Mouse (Mus musculus) WW6 (cell line): ENCODE results near the gene Def6.

Source experiments
- DNase-seq: peaks from one replicate; pipeline ENCODE4 v3.0.0-alpha.2; 2013; ENCODE audit warnings: low read depth, low spot score

Def6 gene

GRCm38 (mm10) chr17:28240846-28241245 lies 33.3 kb downstream of the Def6 start:
- DNase-seq = no peak

GRCm38 (mm10) chr17:28242296-28242695 lies 34.7 kb downstream of the Def6 start:
- no peak for DNase-seq

DNA sequence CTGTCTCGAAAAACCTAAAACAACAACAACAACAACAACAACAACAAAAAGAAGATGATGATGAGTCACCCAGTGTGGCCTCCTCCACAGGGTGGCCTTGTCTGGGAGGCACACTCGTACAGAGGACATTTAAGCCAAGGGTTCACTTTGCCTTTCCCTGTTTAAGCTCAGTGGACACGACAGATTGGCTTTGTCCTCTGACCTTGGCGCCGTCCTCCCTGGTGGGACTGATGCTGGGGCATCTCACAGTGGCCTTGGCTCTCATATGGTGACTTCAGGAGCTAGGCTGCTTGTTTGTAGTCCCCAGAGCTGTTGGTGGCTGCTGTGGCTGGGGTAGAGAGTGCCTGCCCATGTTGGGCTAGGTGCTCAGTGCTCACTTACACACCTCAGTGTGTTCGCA lies 36.6 kb downstream of the Def6 start:
- no peak for DNase-seq

DNA sequence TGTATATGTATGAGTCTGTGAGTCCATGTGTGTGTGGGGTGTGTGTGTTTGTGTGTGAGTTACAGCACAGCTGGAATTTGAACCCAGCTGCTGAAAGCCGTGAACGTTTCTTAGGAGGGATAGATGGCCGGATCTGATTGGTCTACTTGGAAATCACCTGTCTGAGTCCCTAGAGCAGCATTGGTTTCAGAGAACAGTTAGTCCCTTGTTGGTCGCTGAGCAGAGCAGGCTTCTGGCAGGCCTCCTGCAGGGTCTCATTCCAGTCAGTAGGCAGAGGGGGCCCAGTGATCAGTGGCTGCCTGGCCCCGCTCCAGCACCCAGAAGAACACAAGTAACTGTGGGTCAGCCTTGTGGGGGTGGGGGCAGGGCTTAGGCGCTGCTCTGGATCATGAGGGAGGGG lies 37.1 kb downstream of the Def6 start:
- DNase-seq = no peak

DNA sequence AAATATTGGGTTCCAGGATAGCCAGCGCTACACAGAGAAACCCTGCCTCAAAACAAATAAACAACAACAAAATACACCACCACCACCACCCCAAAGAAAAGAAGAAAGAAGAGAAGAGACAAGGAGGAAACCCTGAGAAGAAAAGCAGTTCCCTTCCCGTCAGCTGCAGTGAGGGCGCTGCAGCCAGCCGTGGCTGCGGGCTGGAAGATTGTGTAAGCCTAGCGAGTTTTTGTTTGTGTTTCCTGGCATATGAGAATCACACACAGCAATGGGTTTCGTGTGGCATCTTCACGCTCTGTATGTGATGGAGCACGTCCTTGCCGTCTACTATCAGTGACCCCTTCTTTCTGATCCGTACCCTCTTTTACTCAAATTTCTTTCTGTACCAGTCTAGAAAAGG lies 39.1 kb downstream of the Def6 start:
- no peak for DNase-seq

- no peak for DNase-seq
Observed at GRCm38 (mm10) chr17:28247613-28248012, 40.0 kb downstream of the Def6 start.

DNA sequence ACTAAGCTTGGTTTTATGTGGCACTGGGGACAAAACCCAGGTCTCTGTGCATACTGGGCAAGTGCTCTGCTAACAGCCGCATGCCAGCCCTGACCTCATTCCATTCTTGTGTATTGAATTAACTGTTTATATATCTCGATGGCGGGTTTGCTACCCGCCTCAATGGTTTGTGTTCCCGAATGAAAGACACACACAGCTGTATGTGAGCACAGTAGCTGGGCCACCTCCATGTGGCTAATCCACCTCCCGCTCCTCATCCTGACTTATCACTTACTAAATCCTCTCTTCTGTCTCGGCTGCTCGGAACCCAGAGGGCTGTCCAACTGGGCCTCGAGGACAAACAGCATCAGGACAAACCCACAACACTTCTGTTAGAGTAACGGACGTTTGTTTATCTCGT lies 41.5 kb downstream of the Def6 start:
- no peak for DNase-seq

DNA sequence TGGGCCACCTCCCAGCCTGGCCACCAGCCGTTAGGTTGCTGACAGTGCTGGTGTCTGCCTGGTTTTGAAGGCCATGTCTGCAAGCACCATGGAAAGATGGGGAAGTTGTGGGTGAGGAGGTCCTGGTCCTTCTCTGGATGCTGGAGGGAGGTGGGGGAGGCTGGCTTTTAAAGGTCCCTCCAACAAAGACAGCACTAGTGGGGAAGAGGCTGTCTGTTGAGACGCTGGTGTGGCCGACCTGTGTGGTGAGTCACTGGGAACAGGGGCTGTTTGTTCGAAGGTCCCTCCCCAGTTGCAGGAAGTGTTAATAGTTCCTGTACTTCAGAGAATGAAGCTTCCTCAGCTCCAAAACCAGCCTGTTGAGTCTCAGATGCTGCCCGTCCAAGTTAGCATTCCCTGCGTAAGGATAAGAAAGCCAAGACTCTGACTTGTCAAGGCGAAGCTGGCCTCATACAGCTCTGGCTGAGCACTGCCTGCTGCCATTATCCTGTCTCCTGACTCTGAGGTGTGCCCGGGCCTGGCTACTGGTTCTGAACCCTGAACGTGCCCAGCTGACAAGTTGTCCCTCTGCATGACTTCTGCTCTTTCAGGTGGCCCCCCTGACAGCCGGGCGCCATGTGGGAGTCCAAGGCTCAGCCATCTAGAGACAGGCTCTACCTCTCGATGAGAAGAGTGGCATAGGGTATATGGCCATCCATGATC lies 44.2 kb downstream of the Def6 start:
- DNase-seq = no peak

DNA sequence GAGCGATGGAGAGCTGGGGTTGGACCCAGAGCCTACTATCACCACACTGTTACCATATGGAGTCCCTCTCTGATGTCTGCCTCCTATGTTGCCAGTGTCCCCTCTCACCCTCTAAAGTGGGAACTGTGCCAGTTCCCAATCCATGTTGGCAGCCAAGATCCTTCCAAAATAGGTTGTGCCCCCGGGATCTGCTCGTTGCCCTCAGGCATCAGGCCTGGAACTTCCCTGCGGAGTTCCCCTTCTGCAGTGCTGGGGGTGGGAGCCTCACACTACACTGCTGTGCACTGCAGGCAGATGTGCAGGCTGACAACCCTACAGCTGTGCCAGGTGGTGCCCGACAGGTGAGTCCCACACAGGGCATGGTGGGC lies 44.7 kb downstream of the Def6 start:
- no peak for DNase-seq

- DNase-seq = no peak
Observed at GRCm38 (mm10) chr17:28253216-28253615, 45.6 kb downstream of the Def6 start.

- DNase-seq = no peak
Observed at GRCm38 (mm10) chr17:28254804-28255203, 47.2 kb downstream of the Def6 start.

GRCm38 (mm10) chr17:28255651-28256050 lies 48.1 kb downstream of the Def6 start:
- DNase-seq = no peak

- no peak for DNase-seq
Observed at GRCm38 (mm10) chr17:28256651-28257328, 49.2 kb downstream of the Def6 start.

GRCm38 (mm10) chr17:28258325-28258724 lies 50.7 kb downstream of the Def6 start:
- no peak for DNase-seq

DNA sequence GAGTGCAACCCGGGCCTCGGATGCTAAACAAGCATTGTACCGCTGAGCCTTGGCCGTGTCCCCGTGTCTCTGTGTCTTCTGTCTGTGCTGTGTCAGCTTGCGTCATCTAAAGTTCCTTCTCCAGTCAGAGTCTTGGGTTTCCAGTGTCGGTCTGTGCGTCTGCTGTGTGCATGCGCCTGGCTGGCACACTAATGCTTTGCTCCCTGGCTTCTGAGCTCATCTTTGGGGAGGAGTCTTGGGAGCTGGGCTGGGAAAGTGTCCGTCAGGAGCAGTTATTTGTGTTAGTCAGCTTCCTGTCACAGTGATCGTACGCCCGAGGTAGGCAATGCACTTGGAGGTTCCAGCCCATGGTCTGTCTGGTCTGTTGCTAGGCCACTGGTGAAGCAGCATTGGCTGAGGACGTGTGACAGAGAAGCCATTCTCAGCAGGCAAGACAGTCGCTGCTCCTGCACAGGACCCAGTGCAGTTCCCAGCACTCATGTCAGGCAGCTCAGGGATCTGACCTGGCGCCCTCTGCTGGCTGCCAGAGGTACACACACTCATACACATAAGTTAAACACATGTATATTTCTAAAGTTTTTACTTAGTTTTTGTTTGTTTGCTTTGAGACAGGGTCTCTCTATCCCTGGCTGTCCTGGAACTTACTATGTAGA lies 52.4 kb downstream of the Def6 start:
- DNase-seq = peak; percentile 55

DNA sequence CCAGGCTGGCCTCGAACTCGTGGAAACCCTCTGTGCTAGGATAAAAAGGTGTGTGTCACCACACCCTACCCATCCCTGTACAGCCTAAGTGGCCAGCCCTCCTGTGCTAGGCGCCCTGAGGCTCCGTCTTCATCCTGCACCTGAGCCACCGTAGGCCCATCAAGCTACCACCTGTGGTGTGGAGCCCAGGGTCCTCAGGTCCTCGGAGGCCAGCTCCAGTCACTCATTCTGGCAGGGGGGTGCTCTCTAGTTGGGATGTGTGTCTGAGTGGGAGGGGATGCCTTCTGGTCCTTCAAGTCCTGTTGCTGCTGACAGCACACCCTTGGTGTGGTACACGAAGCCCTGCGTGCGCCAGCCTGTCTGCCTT lies 52.9 kb downstream of the Def6 start:
- no peak for DNase-seq

- no peak for DNase-seq
Observed at GRCm38 (mm10) chr17:28261795-28262194, 54.2 kb downstream of the Def6 start.

DNA sequence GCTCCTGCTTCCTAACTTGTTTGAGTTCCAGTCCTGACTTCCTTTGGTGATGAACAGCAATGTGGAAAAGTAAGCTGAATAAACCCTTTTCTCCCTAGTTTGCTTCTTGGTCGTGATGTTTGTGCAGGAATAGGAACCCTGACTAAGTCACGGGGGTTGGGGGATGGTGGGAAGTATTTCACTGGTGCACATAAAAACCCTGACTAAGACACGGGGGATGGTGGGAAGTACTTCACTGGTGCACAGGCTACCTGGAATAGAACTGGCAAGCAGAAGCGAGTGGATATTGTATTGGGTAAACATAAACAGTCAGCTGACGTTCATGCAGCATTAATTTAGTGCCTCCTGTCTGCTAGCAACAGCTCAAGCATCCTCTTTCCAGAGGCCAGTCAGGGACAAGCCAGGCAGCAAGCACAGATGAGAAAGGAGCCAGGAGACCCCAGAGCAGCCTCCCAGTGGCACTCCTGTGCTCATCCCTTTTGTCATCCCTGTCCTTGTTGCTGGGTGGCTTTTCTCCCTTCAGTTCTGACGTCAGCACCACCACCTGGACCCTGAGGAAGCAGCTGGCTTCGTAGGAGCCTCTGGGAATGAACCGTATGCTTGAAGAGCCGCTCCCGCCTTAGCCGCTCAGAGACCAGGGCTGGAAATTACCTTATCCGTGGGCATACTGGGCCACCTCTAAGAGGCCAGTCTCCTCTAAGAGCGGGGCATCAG lies 55.8 kb downstream of the Def6 start:
- DNase-seq = no peak

DNA sequence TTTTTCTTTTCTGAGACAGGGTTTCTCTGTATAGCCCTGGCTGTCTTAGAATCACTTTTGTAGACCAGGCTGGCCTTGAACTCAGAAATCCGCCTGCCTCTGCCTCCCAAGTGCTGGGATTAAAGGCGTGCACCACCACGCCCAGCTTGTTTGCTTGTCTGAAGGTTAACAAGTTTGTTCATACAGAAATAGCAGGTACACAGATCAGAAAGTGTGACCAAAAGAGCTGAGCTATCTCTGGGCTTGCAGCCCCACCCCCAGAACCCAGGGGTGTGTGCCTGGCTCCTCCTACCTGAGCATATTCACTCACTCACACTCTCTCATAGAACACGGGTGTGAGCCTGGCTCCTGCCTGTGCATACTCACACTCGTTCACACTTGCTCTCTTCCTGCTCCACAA lies 59.7 kb downstream of the Def6 start:
- DNase-seq = no peak

- no peak for DNase-seq
Observed at GRCm38 (mm10) chr17:28270165-28270564, 62.6 kb downstream of the Def6 start.

GRCm38 (mm10) chr17:28271537-28272266 lies 64.1 kb downstream of the Def6 start:
- no peak for DNase-seq

GRCm38 (mm10) chr17:28272281-28272680 lies 64.7 kb downstream of the Def6 start:
- DNase-seq = no peak
